Mouse (Mus musculus) embryo, embryonic 11 days (tissue): ENCODE results near the gene Pln.

Source experiments
- DNase-seq: peaks from one replicate; pipeline ENCODE4 v3.0.0-alpha.2; 2015

Gene Pln

GRCm38 (mm10) chr10:53367265-53367664 is 29.8 kb downstream of the Pln start:
- no peak for DNase-seq

- DNase-seq, result no peak
Observed at GRCm38 (mm10) chr10:53373885-53374578, 36.6 kb downstream of the Pln start.

- DNase-seq, result peak; percentile 14
Observed at GRCm38 (mm10) chr10:53377096-53377495, 39.6 kb downstream of the Pln start.

- DNase-seq, result peak; percentile 40
Observed at GRCm38 (mm10) chr10:53378296-53378695, 40.8 kb downstream of the Pln start.

- DNase-seq, result no peak
Observed at GRCm38 (mm10) chr10:53378981-53379708, 41.7 kb downstream of the Pln start.

GRCm38 (mm10) chr10:53379709-53380106 is 42.2 kb downstream of the Pln start, which contains the start of gene Cep85l:
Gene Cep85l (minus strand): TSS chr10:53379947.
- peak; percentile 95 for DNase-seq

GRCm38 (mm10) chr10:53382696-53383365 is 45.4 kb downstream of the Pln start:
- DNase-seq, result no peak

GRCm38 (mm10) chr10:53384896-53385295 is 47.4 kb downstream of the Pln start:
- DNase-seq, result no peak

GRCm38 (mm10) chr10:53385438-53385837 is 48.0 kb downstream of the Pln start:
- DNase-seq, result no peak

- DNase-seq, result no peak
Observed at GRCm38 (mm10) chr10:53388227-53388920, 50.9 kb downstream of the Pln start.

GRCm38 (mm10) chr10:53394923-53395629 is 57.6 kb downstream of the Pln start:
- no peak for DNase-seq
